Mouse (Mus musculus) embryonic facial prominence, embryonic 11.5 days (tissue): Measurements from ENCODE around the gene Gm17409. TPM values are rescaled to one million over a fixed set of nuclear protein-coding genes. Genes with fewer than 3 reads are reported as not detected.

Experiments used
- polyA plus RNA-seq: library from polyadenylated mRNA; unstranded; fragments of >200 nt; fragmentation: Nextera tagmentation; extraction: Ambion mirVana; gene quantifications from 2 replicates; pipeline ENCODE4 v1.2.1, GENCODE M21; 2014

Gene Gm17409
- polyA plus RNA-seq, 1 experiment from 2014 or later = not detected

Other genes with a start within 250 kb of the Gm17409 start
- not detected in 2 replicates for gene Acvr1c, start 112.2 kb upstream of the Gm17409 start, polyA plus RNA-seq
- 6.1 and 7.1 TPM in 2 replicates for gene Acvr1, start 97.0 kb downstream of the Gm17409 start, polyA plus RNA-seq
- 5.0 and 7.8 TPM in 2 replicates for gene Upp2, start 97.2 kb downstream of the Gm17409 start, polyA plus RNA-seq